Mouse (Mus musculus): ENCODE data around the gene Dnase1l1. TPM values are rescaled to one million over a fixed set of nuclear protein-coding genes. Genes with fewer than 3 reads are reported as not detected.

Dnase1l1 gene
- polyA plus RNA-seq, 1 experiment from 2014 or later: 26.2 TPM

DNA sequence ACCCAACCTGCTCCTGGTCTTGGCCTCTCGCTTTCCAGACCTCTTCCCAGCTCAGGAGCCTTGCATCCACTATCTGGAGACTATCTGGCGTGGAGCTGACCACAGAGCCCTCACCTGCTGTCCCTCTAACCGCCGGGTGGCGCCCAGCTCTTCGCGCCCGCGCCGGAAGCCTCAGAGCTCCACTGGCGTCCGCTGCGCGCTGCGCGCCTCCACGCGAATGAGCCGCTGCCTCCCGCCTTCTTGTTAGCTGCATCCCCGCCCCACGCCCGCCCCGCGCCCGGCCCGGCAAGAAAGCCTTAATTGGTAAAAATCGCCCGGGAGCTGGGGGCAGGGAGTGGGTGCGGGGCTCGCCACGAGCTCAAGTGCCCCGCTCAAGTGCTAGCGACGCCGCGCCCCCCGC is 32.5 kb downstream of the Dnase1l1 start, which contains the start of gene Flna:
Flna (minus strand) TSS at position 206 of the 400 bp plus-strand sequence.
- TF ChIP-seq CTCF (IDR thresholded peaks at IDR 0.05; ENCODE audit: low read depth): peak; percentile 70
- H3K9ac ChIP-seq (ENCODE audit: low read depth, low read length): peak within 1 kb of the TSS; percentile 37; the same call in 1 of the 2 replicates
- H3K9me3 ChIP-seq (ENCODE audit: control insufficient read depth): no peaks in the 10 kb centered on the region
- no peaks in the 10 kb centered on the region for H3K36me3 ChIP-seq (ENCODE audit: control insufficient read depth, insufficient read depth)
- WGBS: 26% methylated on average over 37 of the region's 38 CpGs
- no peak for ATAC-seq
- peak within 1 kb of the TSS; percentile 38 for H3K4me3 ChIP-seq (ENCODE audit: low read depth, low read length)
- no peaks in the 10 kb centered on the region for H3K4me1 ChIP-seq (replicated peaks; ENCODE audit: control insufficient read depth, insufficient read depth, low read length)
- no peaks in the 10 kb centered on the region for H3K27me3 ChIP-seq (replicated peaks; ENCODE audit: control insufficient read depth, insufficient read depth, low read length)
- peak within 1 kb of the TSS; percentile 71 for H3K27ac ChIP-seq (ENCODE audit: low read depth, low read length)
- H3K4me2 ChIP-seq (replicated peaks; ENCODE audit: low read depth): peak within 1 kb of the TSS; percentile 72

DNA sequence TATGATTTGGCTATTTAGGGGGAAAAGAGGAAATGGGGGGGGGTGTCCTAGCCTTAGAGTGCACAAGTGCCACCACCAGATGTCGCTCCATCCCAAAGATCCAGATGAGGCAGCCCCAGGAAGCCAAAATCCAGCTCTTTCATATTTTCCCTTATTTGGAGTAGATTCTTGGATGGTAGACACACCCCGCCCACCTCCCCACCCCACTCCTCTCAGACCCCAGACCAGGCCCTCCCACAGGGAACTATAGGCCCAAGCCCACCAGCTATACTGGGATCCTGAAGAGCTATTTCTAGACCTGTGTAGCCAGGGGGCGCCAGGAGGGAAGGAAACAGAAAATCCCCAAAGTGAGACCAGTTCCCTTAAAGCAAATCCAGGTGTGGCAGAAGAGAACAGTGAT is 33.5 kb downstream of the Dnase1l1 start:
- peak; percentile 70 for TF ChIP-seq CTCF (IDR thresholded peaks at IDR 0.05; ENCODE audit: low read depth)
- 8% methylated on average over 3 of the region's 3 CpGs for WGBS
- Histone ChIP-seq H3K4me1 (replicated peaks; ENCODE audit: control insufficient read depth, insufficient read depth, low read length) (no peaks in the 10 kb centered on the region), H3K4me3 (ENCODE audit: low read depth, low read length) (peak overlapping the region; percentile 38), H3K9me3 (ENCODE audit: control insufficient read depth) (no peaks in the 10 kb centered on the region), H3K9ac (ENCODE audit: low read depth, low read length) (no peak overlapping the region), H3K36me3 (ENCODE audit: control insufficient read depth, insufficient read depth) (no peaks in the 10 kb centered on the region), H3K4me2 (replicated peaks; ENCODE audit: low read depth) (peak overlapping the region; percentile 72), H3K27me3 (replicated peaks; ENCODE audit: control insufficient read depth, insufficient read depth, low read length) (no peaks in the 10 kb centered on the region), H3K27ac (ENCODE audit: low read depth, low read length) (0 out of 2 replicates have a peak overlapping the region, but pooled peaks have one; percentile 71)
- 0 out of 2 replicates have a peak, but pooled peaks have one; percentile 17 for ATAC-seq

DNA sequence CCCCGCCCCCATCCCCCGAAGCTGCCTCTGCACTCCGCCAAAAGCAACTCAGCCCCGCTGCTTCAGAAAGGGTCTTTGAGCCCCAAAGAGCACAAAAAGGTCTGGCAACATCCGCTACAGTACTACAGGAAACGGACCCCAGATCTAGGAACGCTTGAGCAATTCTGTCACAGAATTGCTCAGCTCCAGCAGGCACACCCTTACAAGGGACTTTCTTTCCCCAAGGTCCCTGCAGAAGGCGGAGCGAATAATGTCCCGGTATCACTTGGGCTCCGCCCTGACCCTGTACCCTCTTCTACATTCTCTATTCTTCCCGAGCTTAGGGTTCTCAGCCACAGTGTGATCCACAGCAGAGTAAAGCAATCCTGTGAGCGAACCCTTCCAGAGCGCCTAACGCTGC is 35.4 kb downstream of the Dnase1l1 start:
- peak overlapping the region; percentile 72 for H3K4me2 ChIP-seq (replicated peaks; ENCODE audit: low read depth)
- peak; percentile 36 for ATAC-seq
- no peak for TF ChIP-seq CTCF (IDR thresholded peaks at IDR 0.05; ENCODE audit: low read depth)
- no peaks in the 10 kb centered on the region for H3K27me3 ChIP-seq (replicated peaks; ENCODE audit: control insufficient read depth, insufficient read depth, low read length)
- no peaks in the 10 kb centered on the region for H3K4me1 ChIP-seq (replicated peaks; ENCODE audit: control insufficient read depth, insufficient read depth, low read length)
- no peaks in the 10 kb centered on the region for H3K9me3 ChIP-seq (ENCODE audit: control insufficient read depth)
- peak overlapping the region; percentile 57 for H3K27ac ChIP-seq (ENCODE audit: low read depth, low read length)
- no peak overlapping the region for H3K9ac ChIP-seq (ENCODE audit: low read depth, low read length)
- peak overlapping the region; percentile 45 for H3K4me3 ChIP-seq (ENCODE audit: low read depth, low read length)
- H3K36me3 ChIP-seq (ENCODE audit: control insufficient read depth, insufficient read depth): no peaks in the 10 kb centered on the region
- WGBS: 26% methylated on average over 15 of the region's 15 CpGs

GRCm38 (mm10) chrX:74246213-74246681 is 35.9 kb downstream of the Dnase1l1 start:
- ATAC-seq: peak; percentile 83
- H3K27ac ChIP-seq (ENCODE audit: low read depth, low read length): peak overlapping the region; percentile 80
- peak overlapping the region; percentile 72 for H3K4me2 ChIP-seq (replicated peaks; ENCODE audit: low read depth)
- WGBS: 14% methylated on average over 38 of the region's 38 CpGs
- no peaks in the 10 kb centered on the region for H3K36me3 ChIP-seq (ENCODE audit: control insufficient read depth, insufficient read depth)
- peak overlapping the region; percentile 54 for H3K9ac ChIP-seq (ENCODE audit: low read depth, low read length)
- TF ChIP-seq CTCF (IDR thresholded peaks at IDR 0.05; ENCODE audit: low read depth): peak; percentile 19; the same call in 1 of the 2 replicates
- H3K9me3 ChIP-seq (ENCODE audit: control insufficient read depth): no peaks in the 10 kb centered on the region
- no peaks in the 10 kb centered on the region for H3K27me3 ChIP-seq (replicated peaks; ENCODE audit: control insufficient read depth, insufficient read depth, low read length)
- H3K4me3 ChIP-seq (ENCODE audit: low read depth, low read length): peak overlapping the region; percentile 45
- no peaks in the 10 kb centered on the region for H3K4me1 ChIP-seq (replicated peaks; ENCODE audit: control insufficient read depth, insufficient read depth, low read length)

- H3K4me1 ChIP-seq (replicated peaks; ENCODE audit: control insufficient read depth, insufficient read depth, low read length): no peaks in the 10 kb centered on the region
- H3K9me3 ChIP-seq (ENCODE audit: control insufficient read depth): no peaks in the 10 kb centered on the region
- no peaks in the 10 kb centered on the region for H3K27me3 ChIP-seq (replicated peaks; ENCODE audit: control insufficient read depth, insufficient read depth, low read length)
- H3K4me3 ChIP-seq (ENCODE audit: low read depth, low read length): peak overlapping the region; percentile 45
- H3K36me3 ChIP-seq (ENCODE audit: control insufficient read depth, insufficient read depth): peaks cover 4% of the 10 kb centered on the region; the same call in 1 of the 2 replicates
- no peak for TF ChIP-seq CTCF (IDR thresholded peaks at IDR 0.05; ENCODE audit: low read depth)
- H3K27ac ChIP-seq (ENCODE audit: low read depth, low read length): peak overlapping the region; percentile 80
- H3K9ac ChIP-seq (ENCODE audit: low read depth, low read length): peak overlapping the region; percentile 54
- 25% methylated on average over 21 of the region's 21 CpGs for WGBS
- peak; percentile 12; the same call in 1 of the 2 replicates for ATAC-seq
- H3K4me2 ChIP-seq (replicated peaks; ENCODE audit: low read depth): peak overlapping the region; percentile 72
Measured at GRCm38 (mm10) chrX:74245687-74246086, 36.5 kb downstream of the Dnase1l1 start.

- no peak for ATAC-seq
- no peaks in the 10 kb centered on the region for H3K9me3 ChIP-seq (ENCODE audit: control insufficient read depth)
- no peaks in the 10 kb centered on the region for H3K4me1 ChIP-seq (replicated peaks; ENCODE audit: control insufficient read depth, insufficient read depth, low read length)
- 42% methylated on average over 1 of the region's 1 CpGs for WGBS
- no peaks in the 10 kb centered on the region for H3K27me3 ChIP-seq (replicated peaks; ENCODE audit: control insufficient read depth, insufficient read depth, low read length)
- H3K36me3 ChIP-seq (ENCODE audit: control insufficient read depth, insufficient read depth): peaks cover 6% of the 10 kb centered on the region; the same call in 1 of the 2 replicates
- H3K4me3 ChIP-seq (ENCODE audit: low read depth, low read length): peak overlapping the region; percentile 45
- peak overlapping the region; percentile 72 for H3K4me2 ChIP-seq (replicated peaks; ENCODE audit: low read depth)
- H3K9ac ChIP-seq (ENCODE audit: low read depth, low read length): peak overlapping the region; percentile 54; the same call in 1 of the 2 replicates
- H3K27ac ChIP-seq (ENCODE audit: low read depth, low read length): peak overlapping the region; percentile 80
- no peak for TF ChIP-seq CTCF (IDR thresholded peaks at IDR 0.05; ENCODE audit: low read depth)
Measured at GRCm38 (mm10) chrX:74245107-74245506, 37.0 kb downstream of the Dnase1l1 start.

All from intestine, postnatal 0 days (tissue).